Mouse (Mus musculus) limb, embryonic 12.5 days (tissue): ENCODE results near the gene Mob3a. TPM values are rescaled to one million over a fixed set of nuclear protein-coding genes. Genes with fewer than 3 reads are reported as not detected.

Source experiments
- ATAC-seq: fragments of 200-750 bp; cut with Nextera tagmentation; 2 replicates; pipeline ENCODE4 v1.8.0; 2017; ENCODE audit warnings: low read depth, moderate TSS enrichment; ENCODE audit not compliant: insufficient number of reproducible peaks, insufficient read depth, low FRiP score, low TSS enrichment
- H3K27ac ChIP-seq: fragments of 300-500 bp; sonication (generic); 2 replicates; pipeline ENCODE4 v1.5.1; 2016; ENCODE audit warnings: mild to moderate bottlenecking, moderate library complexity
- H3K27me3 ChIP-seq: fragments of 300-500 bp; sonication (generic); 2 replicates; pipeline ENCODE4 v1.6.1; 2016; ENCODE audit warnings: mild to moderate bottlenecking, moderate library complexity
- H3K36me3 ChIP-seq: fragments of 300-500 bp; sonication (generic); 2 replicates; pipeline ENCODE4 v1.6.1; 2016; ENCODE audit warnings: mild to moderate bottlenecking, moderate library complexity
- H3K4me1 ChIP-seq: fragments of 300-500 bp; sonication (generic); replicated peaks from 2 replicates; pipeline ENCODE4 v1.6.1; 2016
- H3K4me2 ChIP-seq: fragments of 300-500 bp; sonication (generic); 2 replicates; pipeline ENCODE4 v1.6.1; 2016; ENCODE audit warnings: mild to moderate bottlenecking, moderate library complexity
- H3K4me3 ChIP-seq: fragments of 300-500 bp; sonication (generic); replicated peaks from 2 replicates; pipeline ENCODE4 v1.5.1; 2016; ENCODE audit warnings: mild to moderate bottlenecking
- H3K9ac ChIP-seq: fragments of 300-500 bp; sonication (generic); replicated peaks from 2 replicates; pipeline ENCODE4 v1.6.1; 2016; ENCODE audit warnings: mild to moderate bottlenecking, moderate library complexity
- H3K9me3 ChIP-seq: fragments of 300-500 bp; sonication (generic); 2 replicates; pipeline ENCODE4 v1.6.1; 2016; ENCODE audit warnings: mild to moderate bottlenecking, moderate library complexity
- WGBS: fragments of 180-500 bp; shearing (Covaris S2); methylation state at CpG from one replicate; pipeline ENCODE4 v1.1.7; 2016; 5-methylcytosine and 5-hydroxymethylcytosine counted together
- polyA plus RNA-seq: library from polyadenylated mRNA; unstranded; fragments of >200 nt; fragmentation: Nextera tagmentation; extraction: Ambion mirVana; gene quantifications from 2 replicates; pipeline ENCODE4 v1.2.1, GENCODE M21; 2016

The Mob3a gene
- polyA plus RNA-seq, 1 experiment from 2014 or later, result 51.7 TPM

DNA sequence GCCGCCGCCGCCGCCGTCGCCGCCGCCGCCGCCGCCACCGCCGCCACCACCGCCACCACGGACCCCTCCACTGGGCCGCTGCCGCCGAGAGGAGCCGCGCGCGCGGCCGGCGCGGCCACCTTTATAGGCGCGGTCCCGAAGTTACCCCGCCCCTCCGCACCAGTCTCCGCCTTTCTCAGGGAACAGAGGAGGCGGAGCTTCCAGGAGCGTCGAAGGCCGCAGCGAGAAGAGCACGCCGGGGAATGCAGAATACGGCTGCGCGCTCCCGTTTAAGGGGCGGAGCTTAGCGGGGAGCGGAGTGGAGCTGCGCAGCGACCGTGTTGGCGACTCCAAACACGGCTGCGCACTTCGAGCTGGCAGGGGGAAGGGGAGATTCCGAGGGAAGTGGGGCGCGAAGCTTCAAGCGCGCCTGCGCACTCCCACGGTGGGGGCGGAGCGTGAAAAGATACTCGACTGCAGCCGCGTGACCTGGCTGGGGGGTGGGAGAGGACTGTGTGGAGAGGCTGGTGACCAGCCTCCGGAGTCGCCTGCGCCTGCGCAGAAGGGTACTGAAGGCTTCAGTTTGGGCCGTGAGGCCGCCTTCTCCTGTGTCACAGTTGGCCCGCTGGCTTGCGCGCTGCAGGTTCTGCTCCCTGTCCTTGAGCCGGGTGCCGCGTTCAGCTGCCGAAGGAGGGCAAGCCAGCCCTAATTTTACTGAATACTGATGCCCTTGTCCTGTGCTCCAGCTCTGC lies 25.4 kb downstream of the Mob3a start:
- peak; percentile 92 for ATAC-seq
- H3K4me2 ChIP-seq, result peak overlapping the region; percentile 87
- peak overlapping the region; percentile 98 for H3K27ac ChIP-seq
- H3K4me1 ChIP-seq, result peaks cover 60% of the 10 kb centered on the region
- peak overlapping the region; percentile 97 for H3K9ac ChIP-seq
- under 1% methylated on average over 63 of the region's 78 CpGs for WGBS
- no peaks in the 10 kb centered on the region for H3K27me3 ChIP-seq
- peak overlapping the region; percentile 98 for H3K4me3 ChIP-seq
- H3K9me3 ChIP-seq, result no peaks in the 10 kb centered on the region
- H3K36me3 ChIP-seq, result peaks cover 28% of the 10 kb centered on the region

GRCm38 (mm10) chr10:80675405-80676197 lies 26.2 kb downstream of the Mob3a start:
- peak overlapping the region; percentile 87 for H3K4me2 ChIP-seq
- H3K4me3 ChIP-seq, result peak overlapping the region; percentile 98
- H3K27me3 ChIP-seq, result no peaks in the 10 kb centered on the region
- peak; percentile 16 for ATAC-seq
- peak overlapping the region; percentile 86 for H3K27ac ChIP-seq
- peaks cover 60% of the 10 kb centered on the region for H3K4me1 ChIP-seq
- peak overlapping the region; percentile 97 for H3K9ac ChIP-seq
- 1% methylated on average over 33 of the region's 54 CpGs for WGBS
- no peaks in the 10 kb centered on the region for H3K9me3 ChIP-seq
- H3K36me3 ChIP-seq, result peaks cover 36% of the 10 kb centered on the region

GRCm38 (mm10) chr10:80674851-80675404 lies 26.8 kb downstream of the Mob3a start:
- H3K4me3 ChIP-seq, result peak overlapping the region; percentile 98
- 23% methylated on average over 6 of the region's 6 CpGs for WGBS
- H3K9ac ChIP-seq, result peak overlapping the region; percentile 97
- H3K27me3 ChIP-seq, result no peaks in the 10 kb centered on the region
- peaks cover 60% of the 10 kb centered on the region for H3K4me1 ChIP-seq
- no peaks in the 10 kb centered on the region for H3K9me3 ChIP-seq
- peaks cover 43% of the 10 kb centered on the region for H3K36me3 ChIP-seq
- peak overlapping the region; percentile 86 for H3K27ac ChIP-seq
- ATAC-seq, result no peak
- H3K4me2 ChIP-seq, result peak overlapping the region; percentile 87

GRCm38 (mm10) chr10:80674161-80674711 lies 27.5 kb downstream of the Mob3a start:
- Histone ChIP-seq H3K9me3 (no peaks in the 10 kb centered on the region), H3K4me1 (peaks cover 58% of the 10 kb centered on the region), H3K4me3 (peak overlapping the region; percentile 98), H3K36me3 (peaks cover 50% of the 10 kb centered on the region), H3K9ac (peak overlapping the region; percentile 97; the same call in 1 of the 2 replicates), H3K27ac (peak overlapping the region; percentile 18; the same call in 1 of the 2 replicates), H3K27me3 (no peaks in the 10 kb centered on the region), H3K4me2 (peak overlapping the region; percentile 87)
- no peak for ATAC-seq
- WGBS, result 64% methylated on average over 5 of the region's 5 CpGs

GRCm38 (mm10) chr10:80673690-80674089 lies 28.1 kb downstream of the Mob3a start:
- Histone ChIP-seq H3K4me1 (peaks cover 52% of the 10 kb centered on the region), H3K27ac (peak overlapping the region; percentile 18; the same call in 1 of the 2 replicates), H3K9ac (peak overlapping the region; percentile 97; the same call in 1 of the 2 replicates), H3K4me2 (peak overlapping the region; percentile 87), H3K27me3 (no peaks in the 10 kb centered on the region), H3K36me3 (peaks cover 55% of the 10 kb centered on the region), H3K4me3 (peak overlapping the region; percentile 98), H3K9me3 (no peaks in the 10 kb centered on the region)
- ATAC-seq, result no peak
- WGBS, result 50% methylated on average over 3 of the region's 3 CpGs

GRCm38 (mm10) chr10:80671936-80672690 lies 29.7 kb downstream of the Mob3a start:
- no peak overlapping the region for H3K4me2 ChIP-seq
- ATAC-seq, result no peak
- no peak overlapping the region for H3K27ac ChIP-seq
- H3K9ac ChIP-seq, result 0 out of 2 replicates have a peak overlapping the region, but pooled peaks have one; percentile 12
- no peaks in the 10 kb centered on the region for H3K9me3 ChIP-seq
- peaks cover 71% of the 10 kb centered on the region for H3K36me3 ChIP-seq
- H3K27me3 ChIP-seq, result no peaks in the 10 kb centered on the region
- H3K4me3 ChIP-seq, result no peak overlapping the region; the same call in 1 of the 2 replicates
- peaks cover 36% of the 10 kb centered on the region for H3K4me1 ChIP-seq
- WGBS, result 74% methylated on average over 11 of the region's 11 CpGs

DNA sequence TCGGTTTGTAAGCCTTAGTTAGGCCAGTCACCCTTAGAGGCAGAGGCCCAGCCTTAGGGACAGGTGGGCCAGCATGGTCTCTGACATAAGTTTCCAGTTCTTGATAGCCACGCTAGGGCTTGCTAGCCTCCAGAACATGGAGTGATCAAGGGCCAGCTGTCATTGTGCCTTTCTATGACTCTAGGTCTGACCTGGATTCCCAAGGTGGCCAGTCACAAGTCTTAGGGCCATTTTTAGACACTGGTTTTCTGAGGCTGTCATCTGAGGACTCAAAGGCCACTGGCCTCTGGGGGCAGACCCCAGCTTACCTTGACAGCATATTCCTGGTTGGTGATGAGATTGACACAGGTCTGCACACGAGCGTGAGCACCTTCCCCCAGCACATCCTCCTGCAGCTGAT lies 30.5 kb downstream of the Mob3a start:
- Histone ChIP-seq H3K4me1 (peaks cover 31% of the 10 kb centered on the region), H3K4me3 (no peak overlapping the region), H3K9ac (no peak overlapping the region), H3K4me2 (no peak overlapping the region), H3K9me3 (no peaks in the 10 kb centered on the region), H3K27ac (no peak overlapping the region), H3K27me3 (no peaks in the 10 kb centered on the region), H3K36me3 (peaks cover 79% of the 10 kb centered on the region)
- no peak for ATAC-seq
- WGBS, result 92% methylated on average over 4 of the region's 4 CpGs

DNA sequence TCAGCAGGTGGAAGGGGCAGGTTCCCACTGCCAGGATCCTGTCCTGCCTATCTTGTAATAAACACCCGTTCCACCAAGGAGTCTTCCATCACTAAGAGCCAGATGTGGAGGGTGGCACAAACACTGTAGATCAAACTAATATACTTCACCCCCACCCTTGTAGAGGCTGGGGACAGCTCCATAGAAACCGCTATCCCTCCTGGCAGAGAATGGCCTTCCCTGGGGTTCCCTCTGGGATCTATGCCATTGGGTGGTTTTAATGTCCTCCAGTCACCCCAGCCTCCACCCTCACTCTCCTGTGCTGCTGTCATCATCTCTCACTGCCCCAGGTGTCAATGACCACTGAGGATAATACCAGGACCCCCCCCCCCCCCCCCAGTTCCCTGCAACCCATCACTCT lies 31.2 kb downstream of the Mob3a start:
- H3K4me1 ChIP-seq, result peaks cover 36% of the 10 kb centered on the region
- H3K4me3 ChIP-seq, result no peak overlapping the region
- no peak overlapping the region for H3K27ac ChIP-seq
- no peaks in the 10 kb centered on the region for H3K9me3 ChIP-seq
- no peak overlapping the region for H3K4me2 ChIP-seq
- H3K27me3 ChIP-seq, result no peaks in the 10 kb centered on the region
- ATAC-seq, result no peak
- 92% methylated on average over 2 of the region's 2 CpGs for WGBS
- H3K9ac ChIP-seq, result no peak overlapping the region
- H3K36me3 ChIP-seq, result peaks cover 87% of the 10 kb centered on the region

DNA sequence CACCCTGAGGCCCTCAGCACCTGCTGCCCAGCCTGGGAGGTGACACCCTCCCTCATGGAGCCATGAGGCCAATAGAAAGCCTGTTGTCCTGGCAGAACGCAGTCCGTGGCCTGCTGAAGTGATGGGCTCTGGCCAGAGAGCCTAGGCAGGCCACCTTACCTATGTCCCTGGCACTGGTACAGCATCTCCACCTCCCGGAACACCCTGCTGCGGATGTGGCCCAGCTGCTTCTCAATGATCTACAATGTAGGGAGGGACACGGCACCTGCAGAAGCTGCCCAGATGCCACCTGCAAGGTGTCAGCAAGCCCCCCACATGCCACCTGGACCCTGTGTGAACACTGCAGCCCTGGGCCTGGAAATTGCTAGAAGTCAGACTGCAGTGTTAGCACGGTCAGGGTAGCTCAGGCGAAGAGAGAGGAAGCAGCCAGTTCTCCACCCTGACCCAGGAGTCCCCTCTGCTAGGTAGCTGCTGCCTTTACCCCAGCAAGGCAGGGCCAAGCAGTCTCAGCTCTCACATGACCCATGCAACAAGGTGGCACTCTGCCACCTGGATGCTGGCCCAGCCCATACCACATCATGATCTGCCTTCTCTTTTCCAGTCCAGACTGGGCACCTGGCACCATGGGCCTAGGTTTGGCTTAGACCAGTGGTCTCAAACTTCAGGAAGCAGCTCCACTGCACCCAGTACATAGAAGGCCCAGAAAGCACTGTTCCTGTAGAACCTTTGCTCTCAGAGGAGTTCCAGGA lies 31.9 kb downstream of the Mob3a start:
- Histone ChIP-seq H3K4me3 (no peak overlapping the region), H3K4me1 (peaks cover 40% of the 10 kb centered on the region), H3K27ac (no peak overlapping the region), H3K36me3 (peaks cover 89% of the 10 kb centered on the region), H3K9me3 (no peaks in the 10 kb centered on the region), H3K4me2 (no peak overlapping the region), H3K27me3 (no peaks in the 10 kb centered on the region), H3K9ac (no peak overlapping the region)
- ATAC-seq, result no peak
- 93% methylated on average over 7 of the region's 7 CpGs for WGBS

DNA sequence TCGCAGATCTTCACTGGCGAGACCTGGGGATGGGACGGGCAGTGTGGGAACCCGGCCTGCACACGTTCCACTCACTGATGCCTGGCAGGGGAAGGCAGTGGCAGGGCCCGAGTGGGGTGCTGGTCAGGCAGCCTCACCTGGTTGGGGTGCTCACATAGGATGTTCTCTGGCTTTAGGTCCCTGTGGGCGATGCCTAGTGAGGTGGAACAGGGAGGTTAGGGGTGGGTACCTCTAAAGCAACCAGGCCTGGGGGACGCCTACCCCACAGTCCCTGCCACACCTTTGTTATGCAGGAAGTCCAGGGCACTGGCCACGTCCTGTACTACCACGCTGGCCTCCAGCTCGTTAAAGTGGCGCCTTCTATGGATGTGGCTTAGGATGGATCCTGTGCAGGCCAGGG lies 32.8 kb downstream of the Mob3a start:
- 91% methylated on average over 12 of the region's 12 CpGs for WGBS
- Histone ChIP-seq H3K9me3 (no peaks in the 10 kb centered on the region), H3K27ac (no peak overlapping the region), H3K4me1 (peaks cover 39% of the 10 kb centered on the region), H3K27me3 (no peaks in the 10 kb centered on the region), H3K4me3 (no peak overlapping the region), H3K4me2 (no peak overlapping the region), H3K36me3 (peaks cover 87% of the 10 kb centered on the region), H3K9ac (no peak overlapping the region)
- ATAC-seq, result no peak
